Mouse (Mus musculus) adrenal gland (tissue): ENCODE results near the gene Ppp1r12b.

ENCODE experiments used
- intact Hi-C: fragments of 180-260 bp; cut with DNase I; formaldehyde crosslinking; loops from one replicate; pipeline ENCODE4 v1.15.1; 2025

Gene Ppp1r12b

GRCm38 (mm10) chr1:134733659-134734058 lies 222.1 kb downstream of the Ppp1r12b start:
- intact Hi-C loops = no loop called here

GRCm38 (mm10) chr1:134727256-134727655 lies 228.5 kb downstream of the Ppp1r12b start:
- intact Hi-C loops = loop anchor here (10.0 kb wide), 1 partner anchor 82 kb away; the partner anchor contains the start of gene Syt2

GRCm38 (mm10) chr1:134726480-134726879 lies 229.3 kb downstream of the Ppp1r12b start:
- intact Hi-C loops = loop anchor here (10.0 kb wide), 1 partner anchor 82 kb away; the partner anchor contains the start of gene Syt2

- intact Hi-C loops = loop anchor here (10.0 kb wide), 1 partner anchor 80 kb away; the partner anchor contains the start of gene Syt2
Measured at GRCm38 (mm10) chr1:134725276-134725675, 230.5 kb downstream of the Ppp1r12b start.

GRCm38 (mm10) chr1:134722891-134723290 lies 232.9 kb downstream of the Ppp1r12b start:
- intact Hi-C loops = loop anchor here (10.0 kb wide), 1 partner anchor 78 kb away; the partner anchor contains the start of gene Syt2

- intact Hi-C loops = loop anchor here (10.0 kb wide), 1 partner anchor 77 kb away; the partner anchor contains the start of gene Syt2
Measured at GRCm38 (mm10) chr1:134721486-134721885, 234.3 kb downstream of the Ppp1r12b start.

GRCm38 (mm10) chr1:134719718-134720304 lies 235.9 kb downstream of the Ppp1r12b start:
- intact Hi-C loops = loop anchor here (10.0 kb wide), 1 partner anchor 75 kb away; the partner anchor contains the start of gene Syt2

GRCm38 (mm10) chr1:134715092-134715491 lies 240.7 kb downstream of the Ppp1r12b start:
- intact Hi-C loops = no loop called here

- intact Hi-C loops = no loop called here
Measured at GRCm38 (mm10) chr1:134714166-134714565, 241.6 kb downstream of the Ppp1r12b start.

GRCm38 (mm10) chr1:134713421-134713969 lies 242.2 kb downstream of the Ppp1r12b start:
- intact Hi-C loops = no loop called here

- intact Hi-C loops = no loop called here
Measured at GRCm38 (mm10) chr1:134712781-134713299, 242.9 kb downstream of the Ppp1r12b start.

GRCm38 (mm10) chr1:134711653-134712052 lies 244.1 kb downstream of the Ppp1r12b start:
- intact Hi-C loops = no loop called here

- intact Hi-C loops = no loop called here
Measured at GRCm38 (mm10) chr1:134711061-134711460, 244.7 kb downstream of the Ppp1r12b start.

- intact Hi-C loops = no loop called here
Measured at GRCm38 (mm10) chr1:134709411-134710306, 246.1 kb downstream of the Ppp1r12b start.

GRCm38 (mm10) chr1:134708801-134709385 lies 246.8 kb downstream of the Ppp1r12b start:
- intact Hi-C loops = no loop called here

- intact Hi-C loops = no loop called here
Measured at GRCm38 (mm10) chr1:134708274-134708673, 247.5 kb downstream of the Ppp1r12b start.

- intact Hi-C loops = no loop called here
Measured at GRCm38 (mm10) chr1:134707516-134707915, 248.2 kb downstream of the Ppp1r12b start.

- intact Hi-C loops = no loop called here
Measured at GRCm38 (mm10) chr1:134706549-134706948, 249.2 kb downstream of the Ppp1r12b start.
